Mouse (Mus musculus): Measurements from ENCODE around the gene Rp2.
A peak's percentile ranks its signal among the peaks of the same experiment; 100 is the strongest.
"Not testable (repeated sequence)": the region's sequence is repeated elsewhere in the genome, so short reads cannot be mapped to it uniquely, and the experiment has no call there.

Rp2 gene

DNA sequence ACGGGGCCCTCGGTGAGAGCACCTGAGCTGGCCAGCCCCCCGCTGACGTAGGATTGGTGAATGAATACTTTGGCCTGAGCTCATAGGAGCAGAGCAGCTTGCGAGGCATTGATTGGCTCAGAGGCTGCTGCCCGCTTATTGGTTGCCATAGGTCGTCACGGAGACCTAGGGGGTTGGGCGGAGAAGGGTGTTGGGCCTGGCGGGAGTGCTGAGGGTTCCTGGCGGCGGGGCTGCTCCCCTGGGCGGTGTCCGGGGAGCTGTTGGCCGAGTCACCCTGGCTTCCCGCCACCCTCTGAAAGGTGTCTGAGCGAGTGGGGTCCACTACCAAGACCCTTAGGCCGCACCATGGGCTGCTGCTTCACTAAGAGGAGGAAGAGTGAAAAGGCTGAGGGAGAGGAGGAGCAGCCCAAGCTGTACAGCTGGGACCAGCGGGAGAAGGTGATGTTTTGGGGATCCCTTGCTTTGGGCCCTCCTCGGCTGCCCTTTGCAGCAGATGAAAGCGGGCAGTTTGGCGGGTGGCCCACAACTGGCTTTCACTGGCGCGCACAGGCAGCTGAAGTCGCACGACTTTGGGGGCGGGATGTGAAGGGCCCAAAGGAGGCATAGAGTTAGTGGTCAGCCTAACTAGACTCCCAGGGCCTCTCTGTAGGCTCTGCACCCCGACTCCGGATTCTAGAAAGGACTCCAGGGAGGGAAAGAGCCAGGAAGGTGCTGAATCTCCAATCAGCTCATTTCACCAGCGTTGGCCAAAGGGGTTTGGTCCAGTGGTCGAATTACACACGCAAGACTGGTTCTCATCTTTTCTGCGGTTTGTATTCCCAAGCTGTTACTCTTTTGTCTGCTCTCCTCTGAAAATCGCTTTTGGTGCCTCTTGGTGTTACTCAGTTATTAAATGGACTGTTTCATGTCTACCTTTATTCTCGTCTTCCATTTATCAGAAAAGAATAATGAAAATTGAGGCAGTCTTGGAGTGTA is at the start of gene Rp2:
Rp2 (plus strand) TSS at position 91 of the 975 bp plus-strand sequence.
- peak; percentile 91 for DNase-seq

DNA sequence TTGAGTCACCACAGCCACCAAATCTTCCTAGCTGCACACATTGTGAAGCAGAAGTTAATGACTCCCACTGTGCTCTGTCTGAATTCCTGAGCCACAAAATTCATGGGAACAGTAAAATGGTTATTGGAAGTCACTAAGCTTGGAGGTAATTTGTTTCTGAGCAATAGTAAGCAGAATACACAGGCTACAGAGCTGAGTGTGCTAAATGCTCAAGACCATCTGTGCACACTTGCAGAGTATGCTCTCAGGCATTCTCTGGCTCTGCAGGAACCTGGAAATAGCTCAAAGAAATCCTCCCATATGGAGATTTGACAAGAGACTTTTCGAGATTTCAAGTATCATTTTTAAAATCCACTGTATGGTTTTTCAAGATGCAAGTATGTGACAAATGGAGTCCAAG is 31.5 kb upstream of the Rp2 start:
- no peak for DNase-seq

DNA sequence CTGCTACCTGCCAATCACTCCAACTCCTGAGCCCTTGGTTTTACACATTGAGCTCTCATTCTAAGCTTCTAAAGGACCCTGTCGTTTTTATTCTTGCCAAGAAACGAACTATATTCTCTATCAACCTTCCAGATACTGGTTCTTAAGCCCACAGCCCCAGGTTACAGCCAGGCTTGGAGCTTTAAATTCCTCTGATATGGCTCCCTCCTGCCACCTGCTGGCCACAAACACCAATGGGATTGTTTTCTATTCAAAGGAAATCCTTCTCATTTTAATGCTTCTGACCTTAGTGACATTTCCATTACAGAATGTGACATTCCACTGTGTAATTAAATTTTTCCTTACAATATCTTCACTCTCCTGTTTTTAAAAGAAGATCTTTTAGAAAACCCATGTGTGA is 28.6 kb upstream of the Rp2 start:
- peak; percentile 44 for DNase-seq

DNA sequence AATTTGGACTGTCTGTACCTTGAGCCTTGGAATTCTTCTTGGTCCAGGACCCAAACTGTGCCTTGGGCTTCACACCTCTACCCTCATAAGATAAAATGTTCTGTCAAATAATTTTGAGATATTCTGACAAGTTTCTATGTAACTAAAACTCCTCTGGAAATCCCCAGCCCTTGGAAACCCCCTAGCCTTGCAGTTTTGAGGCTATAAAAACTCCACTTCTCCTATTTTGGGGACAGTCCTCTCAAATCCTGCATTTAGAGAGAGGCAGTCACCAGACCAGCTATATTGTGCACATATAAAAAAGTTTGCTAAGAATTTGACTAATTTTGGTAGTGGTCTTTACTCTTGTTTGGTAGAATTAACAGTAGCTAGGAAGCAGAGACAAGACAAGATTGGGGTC is 19.3 kb upstream of the Rp2 start:
- DNase-seq, result no peak

- DNase-seq, result no peak
Observed at GRCm38 (mm10) chrX:20346355-20346754, 17.9 kb upstream of the Rp2 start.

DNA sequence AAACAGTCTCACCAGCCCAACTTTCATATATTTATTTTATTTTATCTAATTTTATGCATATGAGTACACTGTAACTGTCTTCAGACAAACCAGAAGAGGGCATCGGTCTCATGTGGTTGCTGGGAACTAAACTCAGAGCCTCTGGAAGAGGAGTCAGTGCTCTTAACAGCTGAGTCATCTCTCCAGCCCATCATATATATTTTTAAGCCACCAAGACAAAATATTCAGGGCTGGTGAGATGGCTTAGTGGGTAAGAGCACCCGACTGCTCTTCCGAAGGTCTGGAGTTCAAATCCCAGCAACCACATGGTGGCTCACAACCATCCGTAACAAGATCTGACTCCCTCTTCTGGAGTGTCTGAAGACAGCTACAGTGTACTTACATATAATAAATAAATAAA is 14.0 kb upstream of the Rp2 start:
- not testable (repeated sequence) for DNase-seq

- no peak for DNase-seq
Observed at GRCm38 (mm10) chrX:20355283-20355682, 9.0 kb upstream of the Rp2 start.

GRCm38 (mm10) chrX:20356309-20356708 is 8.0 kb upstream of the Rp2 start:
- peak; percentile 10 for DNase-seq

GRCm38 (mm10) chrX:20366036-20366435 is 1.8 kb downstream of the Rp2 start:
- no peak for DNase-seq

GRCm38 (mm10) chrX:20379347-20380014 is 15.2 kb downstream of the Rp2 start:
- DNase-seq, result no peak

GRCm38 (mm10) chrX:20382260-20382659 is 18.0 kb downstream of the Rp2 start:
- DNase-seq, result no peak

DNA sequence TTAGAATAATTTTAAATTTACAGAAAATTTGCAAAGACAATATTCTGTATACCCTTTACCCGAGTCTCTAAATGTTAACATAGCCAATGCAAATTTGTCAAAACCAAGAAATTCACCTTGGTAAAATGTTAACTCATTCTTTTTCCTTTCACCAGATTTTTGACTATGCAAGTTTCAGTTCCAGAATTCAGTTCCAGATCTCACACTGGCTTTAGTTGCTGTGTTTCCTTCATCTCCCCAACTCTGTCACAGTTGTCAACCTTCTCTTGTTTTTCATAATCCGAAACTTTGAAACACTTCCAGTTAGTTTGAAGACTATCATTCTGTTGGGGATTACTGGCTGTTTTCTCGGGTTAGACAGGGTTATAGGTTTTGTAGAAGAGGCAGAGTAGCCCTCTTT is 22.7 kb downstream of the Rp2 start:
- no peak for DNase-seq

DNA sequence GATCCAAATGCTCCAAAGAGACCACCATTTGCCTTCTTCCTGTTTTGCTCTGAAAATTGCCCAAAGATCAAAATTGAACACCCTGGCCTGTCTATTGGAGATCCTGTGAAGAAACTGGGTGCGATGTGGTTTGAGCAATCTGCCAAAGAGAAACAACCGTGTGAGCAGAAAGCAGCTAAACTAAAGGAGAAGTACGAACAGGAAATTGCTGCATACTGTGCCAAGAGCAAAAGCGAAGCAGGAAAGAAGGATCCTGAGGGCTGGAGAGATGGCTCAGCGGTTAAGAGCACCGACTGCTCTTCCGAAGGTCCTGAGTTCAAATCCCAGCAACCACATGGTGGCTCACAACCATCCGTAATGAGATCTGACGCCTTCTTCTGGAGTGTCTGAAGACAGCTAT is 27.7 kb downstream of the Rp2 start:
- DNase-seq, result not testable (repeated sequence)

DNA sequence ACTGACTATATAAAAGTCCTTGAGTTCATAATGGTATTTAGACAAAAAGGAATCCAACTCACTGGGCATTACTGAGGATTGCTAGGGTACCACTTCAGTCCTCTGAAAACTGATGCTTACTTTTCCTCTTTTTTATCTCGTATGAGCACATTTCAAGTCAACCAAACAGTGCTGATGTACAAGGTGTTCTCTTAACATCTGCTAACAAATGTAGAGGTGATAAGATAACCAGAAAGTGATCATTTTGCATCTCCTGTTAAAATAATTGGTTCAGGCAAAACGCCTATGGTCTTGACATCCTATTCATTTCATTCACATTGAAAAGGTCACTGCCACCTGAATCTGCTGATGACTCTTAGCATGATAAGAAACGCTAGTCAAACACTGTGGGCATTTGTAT is 28.7 kb downstream of the Rp2 start:
- DNase-seq, result no peak

GRCm38 (mm10) chrX:20404068-20404467 is 39.8 kb downstream of the Rp2 start:
- DNase-seq, result no peak

DNA sequence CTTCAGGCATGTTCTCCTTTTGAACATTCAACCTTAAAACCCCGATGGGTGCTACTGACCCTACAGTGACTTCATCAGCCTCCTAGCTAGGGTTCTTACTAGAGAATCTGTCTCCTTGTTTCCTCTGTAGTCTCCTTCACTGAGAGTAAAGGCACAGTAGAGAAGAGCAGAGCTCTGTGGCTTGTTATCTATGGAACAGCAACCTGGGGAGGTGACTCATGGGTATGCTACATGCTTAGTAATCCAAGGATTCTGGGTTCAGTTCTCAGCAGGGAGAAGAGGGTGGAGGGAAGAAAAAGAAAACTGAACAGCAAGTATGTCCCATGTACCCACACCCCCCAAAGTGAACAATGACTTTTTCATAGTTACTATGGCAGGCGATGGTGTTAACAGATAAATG is 42.6 kb downstream of the Rp2 start:
- DNase-seq, result no peak

GRCm38 (mm10) chrX:20407676-20408075 is 43.4 kb downstream of the Rp2 start:
- no peak for DNase-seq

GRCm38 (mm10) chrX:20411382-20411781 is 47.1 kb downstream of the Rp2 start:
- DNase-seq, result no peak

DNA sequence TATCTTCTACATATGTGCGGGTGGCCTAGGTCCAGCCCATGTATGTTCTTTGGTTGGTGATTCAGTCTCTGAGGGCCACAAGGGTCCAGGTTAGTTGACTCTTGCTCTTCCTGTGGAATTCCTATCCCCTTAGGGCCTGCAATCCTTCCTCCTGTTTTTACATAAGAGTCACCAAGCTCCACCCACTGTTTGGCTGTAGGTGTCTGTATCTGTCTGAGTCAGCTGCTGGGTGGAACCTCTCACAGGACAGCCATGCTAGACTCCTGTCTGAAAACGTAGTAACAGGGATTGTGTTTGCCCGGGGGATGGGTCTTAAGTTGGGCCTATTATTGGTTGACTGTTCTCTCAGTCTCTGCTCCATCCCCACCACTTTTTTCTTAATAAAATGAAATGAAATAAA is 47.9 kb downstream of the Rp2 start:
- peak; percentile 51 for DNase-seq

GRCm38 (mm10) chrX:20414885-20415622 is 50.8 kb downstream of the Rp2 start:
- DNase-seq, result peak; percentile 13

GRCm38 (mm10) chrX:20418461-20418860 is 54.2 kb downstream of the Rp2 start:
- DNase-seq, result no peak

DNA sequence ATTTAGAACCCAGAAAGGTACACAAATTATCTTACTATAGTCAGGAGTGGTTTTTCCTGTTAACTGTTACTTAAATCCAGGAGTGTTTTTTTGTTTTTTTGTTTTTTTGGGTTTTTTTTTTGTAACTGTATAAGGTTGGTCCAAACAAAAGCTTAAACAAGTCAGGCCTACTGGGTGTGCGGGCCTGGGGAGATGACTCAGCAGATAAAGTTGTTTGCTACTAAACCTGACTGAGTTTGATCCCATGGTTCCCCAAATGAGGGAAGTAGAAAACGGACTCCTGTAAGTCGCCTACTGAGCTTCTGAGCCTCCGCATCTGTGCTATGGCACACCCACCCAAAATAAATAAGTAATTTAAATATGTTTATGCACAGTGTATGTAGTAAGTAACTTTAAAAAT is 55.3 kb downstream of the Rp2 start:
- DNase-seq, result peak; percentile 47

DNA sequence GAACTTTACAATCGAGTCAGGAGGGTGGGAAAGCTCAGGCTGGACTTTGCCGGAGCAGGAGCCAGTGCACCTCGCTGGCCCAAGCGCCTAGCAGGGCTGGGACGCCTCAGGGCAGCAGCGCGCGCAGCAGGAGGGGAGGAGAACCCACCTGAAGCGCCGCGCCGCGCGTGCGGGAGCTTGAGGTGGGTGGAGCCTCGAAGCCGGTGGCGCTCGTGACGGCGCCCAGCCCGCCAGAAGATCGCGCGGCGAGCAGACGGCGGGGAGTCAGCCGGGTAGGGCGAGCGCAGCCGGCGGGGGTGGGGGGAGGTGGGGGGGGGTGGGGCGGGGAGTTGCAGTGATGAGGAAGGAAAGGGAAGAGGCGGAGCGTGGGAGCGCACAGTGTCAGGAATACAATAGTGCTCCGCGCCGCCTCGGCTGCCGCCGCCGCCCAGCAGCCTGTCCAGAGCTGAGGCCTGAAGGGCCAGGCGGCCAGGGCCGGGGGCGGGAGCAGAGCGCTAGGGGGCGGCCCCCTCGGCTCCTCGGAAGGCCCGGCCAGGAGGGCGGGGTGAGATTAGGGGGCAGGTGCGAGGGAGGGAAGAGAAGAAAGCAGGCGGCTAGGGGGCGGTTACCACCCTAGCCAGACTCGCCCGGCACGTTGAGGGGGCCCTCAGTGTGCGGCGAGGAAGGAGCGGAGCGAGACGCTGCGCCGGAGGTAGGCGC is 61.0 kb downstream of the Rp2 start, which contains the start of gene Jade3:
Jade3 (plus strand) TSS at position 549 of the 699 bp plus-strand sequence.
- DNase-seq, result peak; percentile 90
